Mouse (Mus musculus): ENCODE measurements at regions not wholly inside any gene's neighbourhood (a gene's known extent, or its start where the extent isn't known, plus 50 kb on each side); places are given as distances from the start of the nearest gene placed in this dataset.
"Not testable (repeated sequence)": the region's sequence is repeated elsewhere in the genome, so short reads cannot be mapped to it uniquely, and the experiment has no call there.

DNA sequence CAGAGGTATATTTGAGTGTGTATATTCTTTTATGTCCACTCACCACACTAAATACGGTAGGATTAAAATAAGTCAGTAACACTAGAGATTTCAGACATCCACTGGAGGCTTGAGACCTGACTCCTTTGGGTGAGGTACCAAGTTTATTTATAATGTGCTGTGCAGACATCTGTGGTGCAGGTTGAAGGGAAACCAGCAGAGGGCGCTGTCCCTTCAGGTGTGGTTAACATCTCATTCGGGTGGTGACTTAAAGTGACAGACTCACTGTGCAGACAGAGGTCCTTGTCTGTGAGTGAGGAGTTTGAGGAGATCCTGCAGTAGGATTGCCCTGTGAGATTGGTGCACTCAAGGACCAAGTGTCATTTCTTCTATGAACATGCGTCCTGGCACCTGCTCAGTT is 632.5 kb downstream of the Dad1 start:
- ATAC-seq (replicated peaks; ENCODE audit: low FRiP score, low TSS enrichment, low read depth); H3K36me3 ChIP-seq (ENCODE audit: control insufficient read depth, insufficient read depth, low read length); H3K4me2 ChIP-seq (ENCODE audit: low read length); H3K9ac ChIP-seq (ENCODE audit: low read length); H3K4me1 ChIP-seq (replicated peaks; ENCODE audit: control insufficient read depth, insufficient read depth, low read length); DNase-seq (ENCODE audit: low spot score); H3K9me3 ChIP-seq (ENCODE audit: control insufficient read depth, low read length); H3K27me3 ChIP-seq (replicated peaks; ENCODE audit: control insufficient read depth, insufficient read depth, low read length); H3K4me3 ChIP-seq (ENCODE audit: low read depth, low read length); H3K27ac ChIP-seq (ENCODE audit: low read depth): not testable (repeated sequence)
- WGBS, result 56% methylated on average over 4 of the region's 4 CpGs

DNA sequence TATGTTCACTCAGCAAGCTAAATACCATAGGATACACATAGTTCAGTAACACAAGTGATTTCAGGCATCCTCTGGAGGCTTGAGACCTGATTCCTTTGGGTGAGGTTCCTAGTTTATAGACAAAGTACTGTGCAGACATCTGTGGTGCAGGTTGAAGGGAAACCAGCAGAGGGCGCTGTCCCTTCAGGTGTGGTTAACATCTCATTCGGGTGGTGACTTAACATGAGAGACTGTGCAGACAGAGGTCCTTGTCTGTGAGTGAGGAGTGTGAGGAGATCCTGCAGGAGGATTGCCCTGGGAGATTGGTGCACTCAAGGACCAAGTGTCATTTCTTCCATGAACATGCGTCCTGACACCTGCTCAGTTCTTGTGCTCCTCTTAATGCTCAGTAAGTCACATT is 637.8 kb downstream of the Dad1 start:
- H3K27me3 ChIP-seq (replicated peaks; ENCODE audit: control insufficient read depth, insufficient read depth, low read length); H3K4me3 ChIP-seq (ENCODE audit: low read depth, low read length); ATAC-seq (replicated peaks; ENCODE audit: low FRiP score, low TSS enrichment, low read depth); H3K4me1 ChIP-seq (replicated peaks; ENCODE audit: control insufficient read depth, insufficient read depth, low read length); H3K9me3 ChIP-seq (ENCODE audit: control insufficient read depth, low read length); H3K9ac ChIP-seq (ENCODE audit: low read length); H3K36me3 ChIP-seq (ENCODE audit: control insufficient read depth, insufficient read depth, low read length); H3K4me2 ChIP-seq (ENCODE audit: low read length); DNase-seq (ENCODE audit: low spot score); H3K27ac ChIP-seq (ENCODE audit: low read depth): not testable (repeated sequence)
- WGBS, result 40% methylated on average over 3 of the region's 3 CpGs

DNA sequence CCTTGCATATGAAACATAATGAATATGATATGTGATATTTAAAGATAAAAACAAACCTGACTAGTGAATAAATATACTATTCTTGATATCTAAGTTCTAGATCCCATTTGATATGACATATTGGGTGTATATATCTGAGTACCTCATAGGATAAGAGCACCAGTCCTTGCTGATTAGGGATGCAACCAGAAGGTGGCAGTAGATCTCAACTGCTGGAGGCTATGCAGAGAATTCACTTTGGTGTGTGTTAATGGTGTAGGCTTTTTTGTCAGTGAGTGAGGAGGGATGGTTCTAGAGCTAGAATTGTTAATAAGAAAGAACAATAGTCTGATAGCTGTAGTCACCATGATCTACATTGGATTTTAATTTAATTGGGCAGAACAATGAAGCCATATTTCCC is 639.6 kb downstream of the Dad1 start:
- Histone ChIP-seq H3K4me2 (ENCODE audit: low read length) (no peak overlapping the region), H3K9me3 (ENCODE audit: control insufficient read depth, low read length) (no peaks in the 10 kb centered on the region), H3K4me3 (ENCODE audit: low read depth, low read length) (no peak overlapping the region), H3K9ac (ENCODE audit: low read length) (no peak overlapping the region), H3K27me3 (replicated peaks; ENCODE audit: control insufficient read depth, insufficient read depth, low read length) (no peaks in the 10 kb centered on the region), H3K36me3 (ENCODE audit: control insufficient read depth, insufficient read depth, low read length) (no peaks in the 10 kb centered on the region), H3K27ac (ENCODE audit: low read depth) (no peak overlapping the region), H3K4me1 (replicated peaks; ENCODE audit: control insufficient read depth, insufficient read depth, low read length) (no peaks in the 10 kb centered on the region)
- no peak for ATAC-seq (replicated peaks; ENCODE audit: low FRiP score, low TSS enrichment, low read depth)
- no peak for DNase-seq (ENCODE audit: low spot score)

DNA sequence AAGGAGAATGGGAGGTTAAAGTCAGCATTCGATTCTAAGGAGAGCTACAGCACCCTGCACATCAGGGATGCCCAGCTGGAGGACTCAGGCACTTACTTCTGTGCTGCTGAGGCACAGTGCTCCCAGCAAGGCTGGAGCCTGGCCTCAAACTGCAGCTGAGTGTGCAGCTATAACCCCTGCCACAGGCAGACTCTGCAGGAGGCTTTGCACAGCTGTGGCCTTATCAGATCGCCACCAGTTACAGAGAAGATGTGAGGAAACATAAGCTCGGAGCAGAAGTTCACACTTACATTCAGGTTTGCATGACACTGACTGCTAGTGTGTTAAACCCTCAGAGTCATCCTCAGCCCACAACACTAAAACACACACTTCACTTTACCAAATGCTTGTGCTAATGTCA is 654.6 kb downstream of the Dad1 start:
- 48% methylated on average over 3 of the region's 3 CpGs for WGBS
- not testable (repeated sequence) for H3K9ac ChIP-seq (ENCODE audit: low read length); ATAC-seq (replicated peaks; ENCODE audit: low FRiP score, low TSS enrichment, low read depth); H3K9me3 ChIP-seq (ENCODE audit: control insufficient read depth, low read length); DNase-seq (ENCODE audit: low spot score); H3K27ac ChIP-seq (ENCODE audit: low read depth); H3K27me3 ChIP-seq (replicated peaks; ENCODE audit: control insufficient read depth, insufficient read depth, low read length); H3K36me3 ChIP-seq (ENCODE audit: control insufficient read depth, insufficient read depth, low read length); H3K4me3 ChIP-seq (ENCODE audit: low read depth, low read length); H3K4me1 ChIP-seq (replicated peaks; ENCODE audit: control insufficient read depth, insufficient read depth, low read length); H3K4me2 ChIP-seq (ENCODE audit: low read length)

DNA sequence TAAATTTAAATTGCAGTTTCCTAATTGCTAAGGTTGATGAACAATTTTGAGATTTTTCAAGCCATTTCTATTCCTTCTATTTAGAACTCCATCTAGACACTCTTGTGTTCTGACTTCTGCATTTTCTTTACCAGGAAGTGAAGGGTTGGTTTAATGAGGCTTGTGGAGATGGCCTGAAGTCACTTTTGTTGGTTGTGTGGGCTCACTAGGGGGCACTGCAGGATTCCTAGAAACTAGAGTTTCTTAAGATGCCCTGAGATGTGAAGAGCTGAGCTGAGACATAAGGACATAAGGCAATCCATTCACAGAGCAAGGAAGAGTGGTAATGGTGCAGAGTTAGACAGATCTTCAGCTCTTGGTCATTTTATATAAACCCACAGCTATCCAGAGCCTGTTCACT is 656.6 kb downstream of the Dad1 start:
- not testable (repeated sequence) for H3K27me3 ChIP-seq (replicated peaks; ENCODE audit: control insufficient read depth, insufficient read depth, low read length); H3K9ac ChIP-seq (ENCODE audit: low read length); H3K4me2 ChIP-seq (ENCODE audit: low read length); H3K9me3 ChIP-seq (ENCODE audit: control insufficient read depth, low read length); DNase-seq (ENCODE audit: low spot score); H3K27ac ChIP-seq (ENCODE audit: low read depth); H3K4me3 ChIP-seq (ENCODE audit: low read depth, low read length); H3K4me1 ChIP-seq (replicated peaks; ENCODE audit: control insufficient read depth, insufficient read depth, low read length); ATAC-seq (replicated peaks; ENCODE audit: low FRiP score, low TSS enrichment, low read depth); H3K36me3 ChIP-seq (ENCODE audit: control insufficient read depth, insufficient read depth, low read length)

DNA sequence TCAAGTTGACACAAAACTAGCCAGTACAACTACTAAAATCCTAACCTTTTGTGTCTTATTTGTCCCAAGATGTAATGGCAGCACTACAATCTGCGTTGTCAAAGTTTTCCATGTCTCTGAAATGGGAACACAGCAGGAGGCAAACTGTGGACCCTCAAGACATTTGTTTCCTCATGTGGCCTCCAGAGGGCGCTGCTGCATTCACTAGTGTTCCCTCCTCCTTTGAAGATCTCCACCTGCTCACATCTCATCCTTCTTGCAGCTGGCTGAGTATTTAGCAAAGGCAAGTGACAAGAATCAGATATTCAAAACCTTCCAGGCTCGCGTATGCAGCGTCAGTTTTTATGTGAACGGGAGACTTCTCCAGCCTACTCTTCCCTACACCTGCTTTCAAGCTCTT is 663.3 kb downstream of the Dad1 start:
- ATAC-seq (replicated peaks; ENCODE audit: low FRiP score, low TSS enrichment, low read depth); H3K4me1 ChIP-seq (replicated peaks; ENCODE audit: control insufficient read depth, insufficient read depth, low read length); H3K9me3 ChIP-seq (ENCODE audit: control insufficient read depth, low read length); DNase-seq (ENCODE audit: low spot score); H3K4me3 ChIP-seq (ENCODE audit: low read depth, low read length); H3K9ac ChIP-seq (ENCODE audit: low read length); H3K4me2 ChIP-seq (ENCODE audit: low read length); H3K27ac ChIP-seq (ENCODE audit: low read depth); H3K36me3 ChIP-seq (ENCODE audit: control insufficient read depth, insufficient read depth, low read length); H3K27me3 ChIP-seq (replicated peaks; ENCODE audit: control insufficient read depth, insufficient read depth, low read length): not testable (repeated sequence)
- 59% methylated on average over 6 of the region's 6 CpGs for WGBS

DNA sequence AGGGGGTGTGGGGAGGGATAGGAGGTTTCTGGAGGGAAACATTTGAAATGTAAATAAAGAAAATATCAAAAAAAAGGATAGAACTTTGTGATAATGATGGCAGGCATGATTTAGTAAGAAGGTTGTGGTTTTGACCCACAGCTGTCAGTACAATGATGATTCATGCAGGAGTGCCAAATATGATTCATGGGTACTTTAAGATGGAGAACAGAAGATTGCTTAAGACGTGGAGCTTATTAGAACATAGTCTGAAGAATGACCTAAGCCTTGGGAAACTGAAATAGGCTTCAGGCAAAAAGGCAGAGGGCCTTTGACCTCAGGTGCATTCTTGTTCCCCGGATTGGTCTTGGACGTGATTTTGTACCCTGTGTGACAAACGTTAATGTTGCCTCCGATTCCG is 671.4 kb downstream of the Dad1 start:
- not testable (repeated sequence) for H3K4me1 ChIP-seq (replicated peaks; ENCODE audit: control insufficient read depth, insufficient read depth, low read length); H3K9ac ChIP-seq (ENCODE audit: low read length); H3K27ac ChIP-seq (ENCODE audit: low read depth); H3K36me3 ChIP-seq (ENCODE audit: control insufficient read depth, insufficient read depth, low read length); DNase-seq (ENCODE audit: low spot score); ATAC-seq (replicated peaks; ENCODE audit: low FRiP score, low TSS enrichment, low read depth); H3K4me3 ChIP-seq (ENCODE audit: low read depth, low read length); H3K27me3 ChIP-seq (replicated peaks; ENCODE audit: control insufficient read depth, insufficient read depth, low read length); H3K9me3 ChIP-seq (ENCODE audit: control insufficient read depth, low read length); H3K4me2 ChIP-seq (ENCODE audit: low read length)
- 91% methylated on average over 6 of the region's 6 CpGs for WGBS

DNA sequence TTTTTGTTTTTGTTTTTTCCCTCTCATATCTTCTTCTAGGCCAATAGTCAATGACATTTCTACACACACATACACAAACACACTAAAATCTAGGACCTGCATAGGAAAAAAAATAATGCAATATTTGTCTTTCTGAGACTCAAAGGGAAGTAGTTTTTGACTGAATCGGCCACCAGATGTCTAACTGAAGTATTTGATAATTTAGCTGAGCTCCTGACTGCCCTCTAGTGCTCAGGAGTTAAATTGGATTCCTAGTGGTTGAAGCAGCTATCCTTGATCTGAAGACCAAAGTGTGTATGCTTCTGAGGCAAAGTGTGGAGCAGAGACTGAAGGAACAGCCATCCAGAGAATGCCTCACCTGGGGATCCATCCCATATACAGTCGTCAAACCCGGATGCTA is 672.2 kb downstream of the Dad1 start:
- not testable (repeated sequence) for H3K27ac ChIP-seq (ENCODE audit: low read depth); ATAC-seq (replicated peaks; ENCODE audit: low FRiP score, low TSS enrichment, low read depth); H3K9ac ChIP-seq (ENCODE audit: low read length); DNase-seq (ENCODE audit: low spot score); H3K36me3 ChIP-seq (ENCODE audit: control insufficient read depth, insufficient read depth, low read length); H3K9me3 ChIP-seq (ENCODE audit: control insufficient read depth, low read length); H3K27me3 ChIP-seq (replicated peaks; ENCODE audit: control insufficient read depth, insufficient read depth, low read length); H3K4me3 ChIP-seq (ENCODE audit: low read depth, low read length); H3K4me1 ChIP-seq (replicated peaks; ENCODE audit: control insufficient read depth, insufficient read depth, low read length); H3K4me2 ChIP-seq (ENCODE audit: low read length)
- WGBS, result 49% methylated on average over 3 of the region's 3 CpGs

DNA sequence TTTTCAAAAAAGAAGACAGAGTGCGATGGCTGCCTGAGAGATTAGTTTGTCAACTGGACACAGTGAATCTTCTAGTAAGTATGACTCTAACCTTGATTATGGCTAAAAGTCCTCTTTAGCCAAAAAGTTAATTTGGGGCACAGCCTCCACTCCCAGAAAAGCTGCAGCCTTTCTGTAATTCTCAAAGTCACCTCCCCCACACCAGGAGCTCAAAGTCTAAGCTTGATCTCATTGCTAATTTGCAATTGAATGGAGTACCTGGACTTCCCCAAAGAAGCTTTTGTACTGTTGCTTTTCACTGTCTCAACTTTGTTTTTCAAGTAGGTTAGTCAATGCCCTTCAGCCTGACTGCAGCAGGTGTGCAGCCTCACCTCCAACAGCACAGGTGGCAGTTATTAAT is 677.0 kb downstream of the Dad1 start:
- 95% methylated on average over 1 of the region's 1 CpGs for WGBS
- ATAC-seq (replicated peaks; ENCODE audit: low FRiP score, low TSS enrichment, low read depth), result not testable (repeated sequence)

More for the DNA sequence above, 677.0 kb downstream of the Dad1 start:
- H3K4me3 ChIP-seq (ENCODE audit: low read depth, low read length); DNase-seq (ENCODE audit: low spot score); H3K36me3 ChIP-seq (ENCODE audit: control insufficient read depth, insufficient read depth, low read length); H3K27ac ChIP-seq (ENCODE audit: low read depth); H3K4me1 ChIP-seq (replicated peaks; ENCODE audit: control insufficient read depth, insufficient read depth, low read length); H3K9me3 ChIP-seq (ENCODE audit: control insufficient read depth, low read length); H3K9ac ChIP-seq (ENCODE audit: low read length); H3K27me3 ChIP-seq (replicated peaks; ENCODE audit: control insufficient read depth, insufficient read depth, low read length); H3K4me2 ChIP-seq (ENCODE audit: low read length): not testable (repeated sequence)

Data from intestine, embryonic 14.5 days (tissue).